8 mouse cellular contexts compared by ENCODE assay signal in genomic region chr2:127590840-127591239, GRCm38 (mm10). TPM values are rescaled to one million over a fixed set of nuclear protein-coding genes. Genes with fewer than 3 reads are reported as not detected.
DNase-seq lines count a peak whose midpoint lies in the region.

No protein-coding gene starts in this region.

- intact Hi-C loops in heart, postnatal 10 days (cut with DNase I): no loop called here

- DNase-seq in heart, postnatal 10 days: peak; percentile 17 to 22
- no peak for DNase-seq in heart, adult 18-20 months
- peak; percentile 21 for DNase-seq in lung, postnatal 36 days
- no peak for DNase-seq in lung, postnatal 25 days (ENCODE audit: low spot score)
- peak; percentile 39 for DNase-seq in ZHBTc4 (ENCODE audit: low read depth, low spot score)
- DNase-seq in thymus, postnatal 25 days: peak; percentile 55
- DNase-seq in layer of hippocampus, adult 11-12 months (ENCODE audit: low spot score): no peak
- no peak for DNase-seq in adipocyte (ENCODE audit: low spot score)

RNA-seq across cellular contexts. Expression of gene Mrps5, which starts 3.8 kb away (rescaled TPM):
- 100 to 1,000 TPM in 1 of 2 experiments, 10 to 100 TPM in 1; 97.3 to 122 TPM for total RNA-seq in heart, postnatal 10 days (2021)
- total RNA-seq in heart, adult 18-20 months (2021): 10 to 100 TPM; 78.3 to 93.4 TPM

RNA-seq across cellular contexts. Expression of gene Zfp661, which starts 3.9 kb away (rescaled TPM):
- total RNA-seq in heart, postnatal 10 days (2021): 1 to 10 TPM; 1.3 to 1.8 TPM
- 1 to 10 TPM; 1.8 to 2.2 TPM for total RNA-seq in heart, adult 18-20 months (2021)

RNA-seq across cellular contexts. Expression of gene Prom2, which starts 49.6 kb away (rescaled TPM):
- under 1 TPM in 1 of 2 experiments, not detected in 1; 0.17 TPM for total RNA-seq in heart, postnatal 10 days (2021)
- under 1 TPM; 0.12 to 0.21 TPM for total RNA-seq in heart, adult 18-20 months (2021)

Comparison
In these comparisons a context has a peak if more than half of its experiments do, and no peak if none do; other contexts are left out.
1. DNase-seq: peak in heart, postnatal 10 days (2 of 2), lung, postnatal 36 days (single experiment), ZHBTc4 (single experiment) and thymus, postnatal 25 days (single experiment); none in heart, adult 18-20 months (0 of 2), lung, postnatal 25 days (single experiment), layer of hippocampus, adult 11-12 months (single experiment) and adipocyte (single experiment).